Mouse (Mus musculus) liver, postnatal 0 days (tissue): Measurements from ENCODE around the gene Nt5dc3.

Experiments used
- CTCF ChIP-seq: sonication (generic); IDR thresholded peaks from 2 replicates; pipeline ENCODE4 v1.5.1; 2016; ENCODE audit warnings: antibody characterized with exemption, low read depth
- EP300 ChIP-seq: IDR thresholded peaks from 2 replicates; pipeline ENCODE4 v1.6.1; 2016; ENCODE audit warnings: antibody characterized with exemption, low read depth, mild to moderate bottlenecking

GRCm38 (mm10) chr10:86788193-86788592, 9.4 kb downstream of the Nt5dc3 start:
- TF ChIP-seq CTCF = no peak
- TF ChIP-seq EP300 = no peak
